Mouse (Mus musculus): Measurements from ENCODE around the gene Gamt.

DNA sequence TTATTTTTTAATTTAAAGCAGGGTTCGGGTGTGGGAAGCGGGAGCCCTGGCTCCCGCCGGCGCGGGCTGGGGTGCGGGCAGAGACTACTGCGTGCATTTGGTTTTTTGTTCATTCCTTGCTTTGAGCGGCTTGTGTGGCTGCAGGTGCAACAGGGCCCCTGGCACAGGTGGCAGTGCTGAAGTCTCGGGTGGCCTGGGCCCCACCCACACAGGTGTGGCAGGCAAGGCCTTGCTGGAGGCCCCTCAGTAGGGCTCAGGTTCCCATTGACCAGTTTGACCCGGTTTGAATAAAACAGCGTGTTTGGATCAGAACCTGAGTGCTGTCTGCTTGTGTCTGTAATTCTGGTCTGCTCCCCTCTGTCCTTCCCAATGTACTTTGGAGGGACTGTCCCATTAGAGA, 27.3 kb upstream of the Gamt start:
- TF ChIP-seq CTCF (IDR thresholded peaks at IDR 0.05; ENCODE audit: low read depth, low read length) (no peak), POLR2A (IDR thresholded peaks at IDR 0.05; ENCODE audit: insufficient read depth, low read length) (no peak)

Measured in ES-Bruce4 (cell line).